Mouse (Mus musculus): ENCODE results near the gene Xlr4c. TPM values are rescaled to one million over a fixed set of nuclear protein-coding genes. Genes with fewer than 3 reads are reported as not detected.
"Not testable (repeated sequence)": the region's sequence is repeated elsewhere in the genome, so short reads cannot be mapped to it uniquely, and the experiment has no call there.

The Xlr4c gene
- 2.9 and 13.5 TPM in 2 replicates for total RNA-seq (2014; fragmentation: Nextera tagmentation)
- total RNA-seq (2017) = 5.9 and 8.6 TPM in 2 replicates

DNA sequence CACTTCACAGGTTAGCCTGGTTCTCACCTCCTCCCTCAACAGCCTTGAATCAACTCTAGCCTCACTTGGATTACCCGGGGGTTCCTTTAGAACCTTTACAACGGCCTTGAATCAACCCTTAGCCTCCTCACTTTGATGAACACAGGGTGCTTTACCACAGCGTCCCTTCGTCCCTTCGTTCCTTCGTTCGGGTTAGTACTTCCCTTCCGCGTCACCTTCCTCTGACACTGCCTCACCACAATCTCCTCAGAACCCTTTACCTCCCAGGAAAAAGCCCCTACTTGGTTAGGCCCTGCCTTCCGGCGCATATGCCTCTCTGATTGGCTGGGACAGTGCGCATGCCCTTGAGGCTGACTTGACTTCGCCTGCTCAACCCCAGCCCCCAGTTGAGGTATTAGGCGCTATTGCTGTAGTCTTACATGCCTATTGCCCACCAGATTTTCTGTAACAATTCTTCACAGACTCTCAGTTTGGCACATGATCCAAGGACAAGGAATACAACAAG, at the start of gene Xlr4c:
TSS of gene Xlr4c (minus strand) at position 310 of the 505 bp plus-strand sequence.
- ATAC-seq (replicated peaks; ENCODE audit: poor library complexity, severe bottlenecking) = not testable (repeated sequence)

DNA sequence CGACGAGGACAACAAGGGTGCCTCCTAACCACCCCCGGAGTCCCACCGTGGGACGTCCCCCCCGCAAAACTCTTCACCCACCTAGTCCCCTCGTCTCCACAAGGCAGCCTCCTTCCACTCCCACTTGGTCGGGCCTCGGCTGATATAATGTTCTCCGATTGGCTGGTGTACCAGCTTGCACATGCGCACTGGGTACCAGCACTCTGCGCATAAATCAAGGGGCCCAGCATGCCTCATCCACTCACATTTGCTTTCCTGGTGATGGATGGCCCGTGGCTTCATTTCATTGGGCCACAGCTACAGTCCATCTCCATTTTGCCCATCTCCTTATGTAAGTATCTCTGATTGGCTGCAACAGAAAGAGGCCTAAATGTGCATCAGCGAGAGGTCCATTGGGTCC, 22.3 kb upstream of the Xlr4c start, which contains the start of gene Xlr3c:
TSS of gene Xlr3c (minus strand) at position 121 of the 400 bp plus-strand sequence.
- ATAC-seq (replicated peaks; ENCODE audit: poor library complexity, severe bottlenecking) = not testable (repeated sequence)

DNA sequence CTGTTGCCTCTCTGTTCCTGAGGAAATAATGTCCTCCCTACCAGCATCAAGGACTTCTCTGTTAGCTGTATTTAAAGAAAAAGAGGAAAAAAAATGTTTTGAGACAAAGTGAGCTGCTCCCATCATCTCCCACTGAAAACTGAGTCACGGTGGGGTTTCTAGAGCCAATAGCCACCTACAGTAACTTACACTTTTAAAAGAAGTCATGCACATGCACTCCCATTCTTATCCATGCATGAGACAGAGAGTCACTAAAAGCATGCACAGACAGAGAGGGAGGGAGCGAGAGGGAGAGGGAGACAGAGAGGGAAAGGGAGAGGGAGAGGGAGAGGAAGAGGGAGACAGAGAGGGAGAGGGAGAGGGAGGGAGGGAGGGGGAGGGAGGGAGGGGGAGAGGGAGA, 19.5 kb upstream of the Xlr4c start:
- not testable (repeated sequence) for ATAC-seq (replicated peaks; ENCODE audit: poor library complexity, severe bottlenecking)

GRCm38 (mm10) chrX:73229288-73229687, 13.6 kb downstream of the Xlr4c start:
- no peak for ATAC-seq (replicated peaks; ENCODE audit: poor library complexity, severe bottlenecking)

- ATAC-seq (replicated peaks; ENCODE audit: poor library complexity, severe bottlenecking) = peak; percentile 57
Measured at GRCm38 (mm10) chrX:73228606-73229214, 14.2 kb downstream of the Xlr4c start.

GRCm38 (mm10) chrX:73227914-73228605, 14.9 kb downstream of the Xlr4c start, which contains the start of gene F8a:
Gene F8a, plus strand, starts transcription at chrX:73228291.
- peak; percentile 95 for ATAC-seq (replicated peaks; ENCODE audit: poor library complexity, severe bottlenecking)

DNA sequence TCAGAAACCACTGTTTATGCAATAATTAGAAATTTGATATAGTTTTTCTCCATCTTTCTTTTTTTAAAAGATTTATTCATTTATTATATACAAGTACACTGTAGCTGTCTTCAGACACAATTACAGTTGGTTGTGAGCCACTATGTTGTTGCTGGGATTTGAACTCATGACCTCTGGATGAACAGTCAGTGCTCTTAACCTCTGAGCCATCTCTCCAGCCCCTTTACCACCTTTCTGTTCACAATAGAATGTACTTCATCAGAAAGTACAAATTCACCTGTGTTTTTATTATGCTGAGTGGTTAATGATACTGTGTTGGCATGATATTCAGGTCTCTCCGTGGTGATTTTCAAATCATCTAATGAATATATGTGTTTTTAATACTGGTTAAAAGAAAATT, 17.6 kb downstream of the Xlr4c start:
- no peak for ATAC-seq (replicated peaks; ENCODE audit: poor library complexity, severe bottlenecking)

GRCm38 (mm10) chrX:73213819-73214564, 28.9 kb downstream of the Xlr4c start, which contains the start of gene Xlr4b:
Gene Xlr4b, plus strand, starts transcription at chrX:73214333.
- peak; percentile 27; the same call in 1 of the 2 replicates for ATAC-seq (replicated peaks; ENCODE audit: poor library complexity, severe bottlenecking)

DNA sequence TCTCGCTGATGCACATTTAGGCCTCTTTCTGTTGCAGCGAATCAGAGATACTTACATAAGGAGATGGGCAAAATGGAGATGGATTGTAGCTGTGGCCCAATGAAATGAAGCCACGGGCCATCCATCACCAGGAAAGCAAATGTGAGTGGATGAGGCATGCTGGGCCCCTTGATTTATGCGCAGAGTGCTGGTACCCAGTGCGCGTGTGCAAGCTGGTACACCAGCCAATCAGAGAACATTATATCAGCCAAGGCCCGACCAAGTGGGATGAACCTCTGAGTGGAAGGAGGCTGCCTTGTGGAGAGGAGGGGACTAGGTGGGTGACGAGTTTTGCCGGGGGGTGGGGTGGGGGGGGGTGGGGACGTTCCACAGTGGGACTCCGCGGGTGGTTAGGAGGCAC, 51.0 kb downstream of the Xlr4c start, which contains the start of gene Xlr3b:
TSS of gene Xlr3b (plus strand) at position 274 of the 400 bp plus-strand sequence.
- peak; percentile 66 for ATAC-seq (replicated peaks; ENCODE audit: poor library complexity, severe bottlenecking)

Other genes with a start within 250 kb of the Xlr4c start
- gene Pnma5, start 206.0 kb downstream of the Xlr4c start, total RNA-seq (2014; fragmentation: Nextera tagmentation) = not detected in 2 replicates
- not detected in 2 replicates for gene Pnma5, start 206.0 kb downstream of the Xlr4c start, total RNA-seq (2017)
- not detected in 2 replicates for gene Pnma3, start 178.3 kb downstream of the Xlr4c start, total RNA-seq (2014; fragmentation: Nextera tagmentation)
- not detected in 2 replicates for gene Pnma3, start 178.3 kb downstream of the Xlr4c start, total RNA-seq (2017)
- gene Xlr4a, start 160.7 kb downstream of the Xlr4c start, total RNA-seq (2014; fragmentation: Nextera tagmentation) = 23.8 and 24.8 TPM in 2 replicates
- 10.9 and 14.2 TPM in 2 replicates for gene Xlr4a, start 160.7 kb downstream of the Xlr4c start, total RNA-seq (2017)
- gene Xlr3a, start 146.0 kb downstream of the Xlr4c start, total RNA-seq (2014; fragmentation: Nextera tagmentation) = 1.8 and 8.5 TPM in 2 replicates
- 4.2 and 6.0 TPM in 2 replicates for gene Xlr3a, start 146.0 kb downstream of the Xlr4c start, total RNA-seq (2017)
- gene Gm14685, start 126.1 kb downstream of the Xlr4c start, total RNA-seq (2014; fragmentation: Nextera tagmentation) = not detected in 2 replicates
- not detected in 2 replicates for gene Gm14685, start 126.1 kb downstream of the Xlr4c start, total RNA-seq (2017)
- gene Xlr5b, start 94.3 kb downstream of the Xlr4c start, total RNA-seq (2014; fragmentation: Nextera tagmentation) = not detected in 2 replicates
- gene Xlr5b, start 94.3 kb downstream of the Xlr4c start, total RNA-seq (2017) = not detected in 2 replicates
- gene DXBay18, start 93.7 kb downstream of the Xlr4c start, total RNA-seq (2014; fragmentation: Nextera tagmentation) = not detected in 2 replicates
- gene DXBay18, start 93.7 kb downstream of the Xlr4c start, total RNA-seq (2017) = not detected in 2 replicates
- gene Spin2d, start 66.1 kb downstream of the Xlr4c start, total RNA-seq (2014; fragmentation: Nextera tagmentation) = not detected in 2 replicates
- gene Spin2d, start 66.1 kb downstream of the Xlr4c start, total RNA-seq (2017) = 1.6 TPM in 1 of 2 replicates, not detected in the other
- gene Xlr3b, start 50.9 kb downstream of the Xlr4c start, total RNA-seq (2014; fragmentation: Nextera tagmentation) = 1.3 and 16.8 TPM in 2 replicates
- 7.8 and 7.9 TPM in 2 replicates for gene Xlr3b, start 50.9 kb downstream of the Xlr4c start, total RNA-seq (2017)
- gene Xlr4b, start 28.8 kb downstream of the Xlr4c start, total RNA-seq (2014; fragmentation: Nextera tagmentation) = 17.1 and 17.2 TPM in 2 replicates
- 13.2 and 15.7 TPM in 2 replicates for gene Xlr4b, start 28.8 kb downstream of the Xlr4c start, total RNA-seq (2017)
- gene F8a, start 14.8 kb downstream of the Xlr4c start, total RNA-seq (2014; fragmentation: Nextera tagmentation) = 2.3 and 5.9 TPM in 2 replicates
- 3.9 and 4.2 TPM in 2 replicates for gene F8a, start 14.8 kb downstream of the Xlr4c start, total RNA-seq (2017)
- gene Xlr3c, start 22.3 kb upstream of the Xlr4c start, total RNA-seq (2014; fragmentation: Nextera tagmentation) = not detected in 2 replicates
- not detected in 2 replicates for gene Xlr3c, start 22.3 kb upstream of the Xlr4c start, total RNA-seq (2017)
- gene Xlr5a, start 49.8 kb upstream of the Xlr4c start, total RNA-seq (2014; fragmentation: Nextera tagmentation) = not detected in 2 replicates
- gene Xlr5a, start 49.8 kb upstream of the Xlr4c start, total RNA-seq (2017) = not detected in 2 replicates
- gene Xlr5c, start 49.8 kb upstream of the Xlr4c start, total RNA-seq (2014; fragmentation: Nextera tagmentation) = not detected in 2 replicates
- not detected in 2 replicates for gene Xlr5c, start 49.8 kb upstream of the Xlr4c start, total RNA-seq (2017)
- gene Gm45015, start 93.7 kb upstream of the Xlr4c start, total RNA-seq (2014; fragmentation: Nextera tagmentation) = not detected in 2 replicates
- not detected in 2 replicates for gene Gm45015, start 93.7 kb upstream of the Xlr4c start, total RNA-seq (2017)
- 8.5 and 11.9 TPM in 2 replicates for gene Zfp275, start 99.5 kb upstream of the Xlr4c start, total RNA-seq (2014; fragmentation: Nextera tagmentation)
- gene Zfp275, start 99.5 kb upstream of the Xlr4c start, total RNA-seq (2017) = 7.9 and 8.1 TPM in 2 replicates
- gene Gm18336, start 155.6 kb upstream of the Xlr4c start, total RNA-seq (2014; fragmentation: Nextera tagmentation) = not detected in 2 replicates
- gene Gm18336, start 155.6 kb upstream of the Xlr4c start, total RNA-seq (2017) = not detected in 2 replicates
- not detected in 2 replicates for gene Zfp92, start 168.0 kb upstream of the Xlr4c start, total RNA-seq (2014; fragmentation: Nextera tagmentation)
- not detected in 2 replicates for gene Zfp92, start 168.0 kb upstream of the Xlr4c start, total RNA-seq (2017)
- not detected in 2 replicates for gene Trex2, start 192.2 kb upstream of the Xlr4c start, total RNA-seq (2014; fragmentation: Nextera tagmentation)
- gene Trex2, start 192.2 kb upstream of the Xlr4c start, total RNA-seq (2017) = not detected in 2 replicates
- 24.2 and 29.1 TPM in 2 replicates for gene Haus7, start 215.9 kb upstream of the Xlr4c start, total RNA-seq (2014; fragmentation: Nextera tagmentation)
- gene Haus7, start 215.9 kb upstream of the Xlr4c start, total RNA-seq (2017) = 51.8 and 70.7 TPM in 2 replicates
- not detected in 2 replicates for gene Bgn, start 240.5 kb upstream of the Xlr4c start, total RNA-seq (2014; fragmentation: Nextera tagmentation)
- not detected in 2 replicates for gene Bgn, start 240.5 kb upstream of the Xlr4c start, total RNA-seq (2017)

Data from granulocyte monocyte progenitor cell, adult 5-6 weeks (primary cell).